Comparison of ENCODE assay signal across 8 mouse cellular contexts in genomic region chr12:108761209-108761608, GRCm38 (mm10). TPM values are rescaled to one million over a fixed set of nuclear protein-coding genes. Genes with fewer than 3 reads are reported as not detected.
DNase-seq lines count a peak whose midpoint lies in the region; TF ChIP-seq lines count a peak whose summit lies in the region.
"Had no signal": no experiment of that assay in that cellular context is flagged by ENCODE, and none has a peak within 500 bp of the region (broad histone marks: within the 10 kb centered on the region; RNA-seq: fewer than 3 reads in every experiment).

No protein-coding gene starts in this region.

- 0 out of 2 replicates have a peak overlapping the region, but pooled peaks have one; percentile 37 for H3K9ac ChIP-seq in liver, adult 2 months (ENCODE audit: low read depth, low read length)

- no peaks in the 10 kb centered on the region for H3K27me3 ChIP-seq in liver, adult 2 months (ENCODE audit: control insufficient read depth, insufficient read depth, low read length)

- H3K4me3 ChIP-seq in bone marrow macrophage, adult 2 months (ENCODE audit: insufficient read depth, low read length) = peak overlapping the region; percentile 51
- H3K4me3 ChIP-seq in liver, adult 2 months (ENCODE audit: insufficient read depth, low read depth, low read length) = no peak overlapping the region
- H3K4me3 ChIP-seq: myocyte had no signal

- H3K4me1 ChIP-seq in bone marrow macrophage, adult 2 months (ENCODE audit: control insufficient read depth, insufficient read depth, low read length) = peaks cover 32% of the 10 kb centered on the region
- H3K4me1 ChIP-seq in liver, adult 2 months (ENCODE audit: control insufficient read depth, insufficient read depth, low read length) = peaks cover 4% of the 10 kb centered on the region; the same call in 1 of the 2 replicates

- no peaks in the 10 kb centered on the region for H3K36me3 ChIP-seq in liver, adult 2 months (ENCODE audit: control insufficient read depth, insufficient read depth, low read length)

- H3K79me2 ChIP-seq in liver, adult 2 months (ENCODE audit: control insufficient read depth, insufficient read depth, low read length) = no peaks in the 10 kb centered on the region

- no peak for TF ChIP-seq CTCF in bone marrow macrophage, adult 2 months (IDR thresholded peaks at IDR 0.05; ENCODE audit: low read depth, low read length)
- no peak for TF ChIP-seq CTCF in liver, adult 2 months (IDR thresholded peaks at IDR 0.05; ENCODE audit: low read depth, low read length)

- WGBS in liver, adult 2 months = 61% methylated on average over 4 of the region's 4 CpGs

- peak; percentile 31 to 55 for DNase-seq in CD8-positive naive resting alpha-beta T cell, adult 2 months (ENCODE audit: low read depth in 2 of 2, low spot score in 2 of 2)
- DNase-seq in liver, adult 2 months (ENCODE audit: extremely low read depth, low read depth, low spot score) = peak; percentile 43
- DNase-seq in natural killer cell, adult 2 months (ENCODE audit: low spot score in 2 of 2) = peak; percentile 60 to 65
- no peak for DNase-seq in right cerebral cortex, postnatal 14 days
- DNase-seq in cerebellum, adult 8-10 months = no peak
- DNase-seq in neural tube, embryonic 10.5 days (ENCODE audit: extremely low spot score, low spot score) = no peak

- TF ChIP-seq POLR2A in bone marrow macrophage, adult 2 months (IDR thresholded peaks at IDR 0.05; ENCODE audit: borderline replicate concordance, low read depth, low read length) = no peak
- TF ChIP-seq POLR2A in liver, adult 2 months (IDR thresholded peaks at IDR 0.05; ENCODE audit: extremely low read depth, insufficient read depth, low read length) = no peak

- peak overlapping the region; percentile 93 for H3K27ac ChIP-seq in bone marrow macrophage, adult 2 months (ENCODE audit: insufficient read depth, low read depth, low read length)
- peak overlapping the region; percentile 34; the same call in 1 of the 2 replicates for H3K27ac ChIP-seq in liver, adult 2 months (replicated peaks; ENCODE audit: insufficient read depth, low read depth, low read length)

RNA-seq across cellular contexts. Expression of gene Yy1, which starts 31.6 kb away (rescaled TPM):
- 61.0 and 77.7 TPM in 2 replicates for polyA plus RNA-seq in bone marrow macrophage, adult 2 months (2012; ENCODE audit: insufficient read depth, insufficient read length, missing spikeins)
- total RNA-seq in liver, adult 2 months (2014; rRNA removed) = 19.6 and 24.8 TPM in 2 replicates
- polyA plus RNA-seq in liver, adult 2 months (2012; rRNA removed) = 10.3 and 11.6 TPM in 2 replicates

RNA-seq across cellular contexts. Expression of gene Degs2, which starts 59.1 kb away (rescaled TPM):
- not detected in 2 replicates for polyA plus RNA-seq in bone marrow macrophage, adult 2 months (2012; ENCODE audit: insufficient read depth, insufficient read length, missing spikeins)
- total RNA-seq in liver, adult 2 months (2014; rRNA removed) = 0.07 and 0.65 TPM in 2 replicates
- 0.11 and 0.29 TPM in 2 replicates for polyA plus RNA-seq in liver, adult 2 months (2012; rRNA removed)

Comparison
In these comparisons a context has a peak if more than half of its experiments do, and no peak if none do; other contexts are left out.
1. DNase-seq: peak in CD8-positive naive resting alpha-beta T cell, adult 2 months (2 of 2), liver, adult 2 months (single experiment) and natural killer cell, adult 2 months (2 of 2); none in right cerebral cortex, postnatal 14 days (single experiment), cerebellum, adult 8-10 months (single experiment) and neural tube, embryonic 10.5 days (single experiment).